Mouse (Mus musculus) forebrain, embryonic 10.5 days (tissue): ENCODE measurements around the gene Gpr65. TPM values are rescaled to one million over a fixed set of nuclear protein-coding genes. Genes with fewer than 3 reads are reported as not detected.
"Not testable (repeated sequence)": the region's sequence is repeated elsewhere in the genome, so short reads cannot be mapped to it uniquely, and the experiment has no call there.

ENCODE experiments used
- DNase-seq: peaks from one replicate; pipeline ENCODE4 v3.0.0-alpha.2; 2017; ENCODE audit warnings: low spot score; ENCODE audit errors: extremely low spot score
- H3K27ac ChIP-seq: fragments of 300-500 bp; sonication (generic); 2 replicates; pipeline ENCODE4 v1.5.1; 2016; ENCODE audit warnings: mild to moderate bottlenecking
- H3K27me3 ChIP-seq: fragments of 300-500 bp; sonication (generic); 2 replicates; pipeline ENCODE4 v1.6.1; 2016; ENCODE audit warnings: mild to moderate bottlenecking; ENCODE audit not compliant: poor library complexity, severe bottlenecking
- H3K36me3 ChIP-seq: fragments of 300-500 bp; sonication (generic); replicated peaks from 2 replicates; pipeline ENCODE4 v1.6.1; 2016; ENCODE audit warnings: mild to moderate bottlenecking, moderate library complexity
- H3K4me1 ChIP-seq: fragments of 300-500 bp; sonication (generic); 2 replicates; pipeline ENCODE4 v1.6.1; 2016
- H3K4me3 ChIP-seq: fragments of 300-500 bp; sonication (generic); 2 replicates; pipeline ENCODE4 v1.5.1; 2016; ENCODE audit warnings: mild to moderate bottlenecking, moderate library complexity
- H3K9me3 ChIP-seq: fragments of 300-500 bp; sonication (generic); 2 replicates; pipeline ENCODE4 v1.6.1; 2016; ENCODE audit warnings: mild to moderate bottlenecking, moderate library complexity
- WGBS: fragments of 180-500 bp; shearing (Covaris S2); methylation state at CpG from one replicate; pipeline ENCODE4 v1.1.7; 2016; 5-methylcytosine and 5-hydroxymethylcytosine counted together
- polyA plus RNA-seq: library from polyadenylated mRNA; unstranded; fragments of >200 nt; fragmentation: Nextera tagmentation; extraction: Ambion mirVana; gene quantifications from 2 replicates; pipeline ENCODE4 v1.2.1, GENCODE M21; 2016

Gpr65 gene
- 0.26 and 0.28 TPM in 2 replicates for polyA plus RNA-seq

GRCm38 (mm10) chr12:98268441-98269369, at the start of gene Gpr65:
Gene Gpr65 (plus strand): TSS chr12:98268635.
- Histone ChIP-seq H3K4me3 (no peak within 1 kb of the TSS), H3K9me3 (no peaks in the 10 kb centered on the region), H3K27me3 (no peaks in the 10 kb centered on the region), H3K36me3 (no peaks in the 10 kb centered on the region), H3K4me1 (0 out of 2 replicates have a peak, but pooled peaks cover 5% of the 10 kb centered on the region), H3K27ac (no peak within 1 kb of the TSS)
- 92% methylated on average over 13 of the region's 13 CpGs for WGBS
- no peak for DNase-seq

- Histone ChIP-seq H3K4me3 (no peak overlapping the region), H3K9me3 (no peaks in the 10 kb centered on the region), H3K4me1 (no peaks in the 10 kb centered on the region), H3K27ac (no peak overlapping the region), H3K36me3 (peaks cover 17% of the 10 kb centered on the region), H3K27me3 (no peaks in the 10 kb centered on the region)
- 90% methylated on average over 5 of the region's 5 CpGs for WGBS
- no peak for DNase-seq
These were observed 45.1 kb upstream of the Gpr65 start for GRCm38 (mm10) chr12:98223286-98223685.

- 94% methylated on average over 2 of the region's 2 CpGs for WGBS
- no peak overlapping the region for H3K4me3 ChIP-seq
- H3K27me3 ChIP-seq, result no peaks in the 10 kb centered on the region
- no peak for DNase-seq
- peaks cover 21% of the 10 kb centered on the region for H3K36me3 ChIP-seq
- H3K4me1 ChIP-seq, result no peaks in the 10 kb centered on the region
- no peaks in the 10 kb centered on the region for H3K9me3 ChIP-seq
- H3K27ac ChIP-seq, result no peak overlapping the region
These were observed 41.4 kb upstream of the Gpr65 start for GRCm38 (mm10) chr12:98227037-98227436.

- not testable (repeated sequence) for H3K4me1 ChIP-seq, DNase-seq, H3K36me3 ChIP-seq, H3K9me3 ChIP-seq, H3K27ac ChIP-seq, H3K4me3 ChIP-seq, H3K27me3 ChIP-seq
- 90% methylated on average over 6 of the region's 6 CpGs for WGBS
These were observed 30.0 kb upstream of the Gpr65 start for GRCm38 (mm10) chr12:98238478-98238877.

- H3K27me3 ChIP-seq, result no peaks in the 10 kb centered on the region
- DNase-seq, result no peak
- H3K4me3 ChIP-seq, result no peak overlapping the region
- H3K27ac ChIP-seq, result no peak overlapping the region
- H3K9me3 ChIP-seq, result no peaks in the 10 kb centered on the region
- H3K4me1 ChIP-seq, result no peaks in the 10 kb centered on the region
- H3K36me3 ChIP-seq, result peaks cover 11% of the 10 kb centered on the region; the same call in 1 of the 2 replicates
- WGBS, result 93% methylated on average over 4 of the region's 4 CpGs
These were observed 24.3 kb upstream of the Gpr65 start for GRCm38 (mm10) chr12:98244161-98244560.

- 93% methylated on average over 5 of the region's 5 CpGs for WGBS
- Histone ChIP-seq H3K4me3 (no peak overlapping the region), H3K4me1 (no peaks in the 10 kb centered on the region), H3K36me3 (peaks cover 12% of the 10 kb centered on the region; the same call in 1 of the 2 replicates), H3K27me3 (no peaks in the 10 kb centered on the region), H3K9me3 (no peaks in the 10 kb centered on the region), H3K27ac (no peak overlapping the region)
- no peak for DNase-seq
These were observed 23.6 kb upstream of the Gpr65 start for GRCm38 (mm10) chr12:98244865-98245264.

- H3K4me1 ChIP-seq, result no peaks in the 10 kb centered on the region
- 86% methylated on average over 4 of the region's 4 CpGs for WGBS
These were observed 21.6 kb upstream of the Gpr65 start for GRCm38 (mm10) chr12:98246835-98247234.

GRCm38 (mm10) chr12:98249671-98250070, 18.8 kb upstream of the Gpr65 start:
- peaks cover 28% of the 10 kb centered on the region for H3K36me3 ChIP-seq
- no peaks in the 10 kb centered on the region for H3K9me3 ChIP-seq
- H3K4me3 ChIP-seq, result no peak overlapping the region
- WGBS, result 82% methylated on average over 3 of the region's 3 CpGs
- no peak for DNase-seq
- no peak overlapping the region for H3K27ac ChIP-seq
- no peaks in the 10 kb centered on the region for H3K4me1 ChIP-seq
- no peaks in the 10 kb centered on the region for H3K27me3 ChIP-seq

More at GRCm38 (mm10) chr12:98246835-98247234, 21.6 kb upstream of the Gpr65 start:
- Histone ChIP-seq H3K9me3 (no peaks in the 10 kb centered on the region), H3K36me3 (peaks cover 23% of the 10 kb centered on the region), H3K27me3 (no peaks in the 10 kb centered on the region), H3K27ac (no peak overlapping the region), H3K4me3 (no peak overlapping the region)
- no peak for DNase-seq

- Histone ChIP-seq H3K4me3 (no peak overlapping the region), H3K4me1 (no peaks in the 10 kb centered on the region), H3K36me3 (peaks cover 26% of the 10 kb centered on the region), H3K9me3 (no peaks in the 10 kb centered on the region), H3K27me3 (no peaks in the 10 kb centered on the region), H3K27ac (no peak overlapping the region)
- no peak for DNase-seq
- 92% methylated on average over 8 of the region's 8 CpGs for WGBS
These were observed 18.1 kb upstream of the Gpr65 start for GRCm38 (mm10) chr12:98250327-98250726.

- Histone ChIP-seq H3K9me3 (no peaks in the 10 kb centered on the region), H3K27ac (no peak overlapping the region), H3K36me3 (peaks cover 28% of the 10 kb centered on the region), H3K4me3 (no peak overlapping the region), H3K4me1 (peaks cover 3% of the 10 kb centered on the region), H3K27me3 (no peaks in the 10 kb centered on the region)
- 85% methylated on average over 2 of the region's 2 CpGs for WGBS
- no peak for DNase-seq
These were observed 16.0 kb upstream of the Gpr65 start for GRCm38 (mm10) chr12:98252417-98252816.

- WGBS, result 84% methylated on average over 13 of the region's 13 CpGs
- Histone ChIP-seq H3K4me3 (no peak overlapping the region), H3K27me3 (no peaks in the 10 kb centered on the region), H3K27ac (no peak overlapping the region), H3K36me3 (peaks cover 21% of the 10 kb centered on the region), H3K9me3 (no peaks in the 10 kb centered on the region), H3K4me1 (peaks cover 20% of the 10 kb centered on the region)
- DNase-seq, result no peak
These were observed 13.0 kb upstream of the Gpr65 start for GRCm38 (mm10) chr12:98255373-98255995.

- H3K4me3 ChIP-seq, result peak overlapping the region; percentile 65
- peaks cover 20% of the 10 kb centered on the region for H3K4me1 ChIP-seq
- H3K27me3 ChIP-seq, result no peaks in the 10 kb centered on the region
- H3K27ac ChIP-seq, result peak overlapping the region; percentile 96
- DNase-seq, result no peak
- no peaks in the 10 kb centered on the region for H3K9me3 ChIP-seq
- peaks cover 9% of the 10 kb centered on the region for H3K36me3 ChIP-seq
- WGBS, result under 1% methylated on average over 8 of the region's 8 CpGs
These were observed 10.0 kb upstream of the Gpr65 start for GRCm38 (mm10) chr12:98258371-98258844.
